Mouse (Mus musculus): ENCODE data around the gene Smagp. TPM values are rescaled to one million over a fixed set of nuclear protein-coding genes. Genes with fewer than 3 reads are reported as not detected.

Gene Smagp
- total RNA-seq, 2 experiments from 2014 or later = 13.7 to 15.5 TPM

Small RNA genes lying within 50 kb of the gene (microRNA-seq; reads per million reads assigned to microRNA genes)
- not detected for gene Mir6961

Other genes with a start within 250 kb of the Smagp start
- not detected for gene Gm5475, start 214.8 kb downstream of the Smagp start, total RNA-seq (2021)
- 10 to 100 TPM; 52.6 to 56.9 TPM for gene Slc11a2, start 211.9 kb downstream of the Smagp start, total RNA-seq (2021)
- gene Letmd1, start 167.9 kb downstream of the Smagp start, total RNA-seq (2021) = 10 to 100 TPM; 13.6 to 14.6 TPM
- gene Csrnp2, start 141.5 kb downstream of the Smagp start, total RNA-seq (2021) = 1 to 10 TPM; 2.5 to 2.9 TPM
- gene Tfcp2, start 84.9 kb downstream of the Smagp start, total RNA-seq (2021) = 10 to 100 TPM; 12.6 to 13.3 TPM
- 10 to 100 TPM; 10.5 to 10.9 TPM for gene Pou6f1, start 37.0 kb downstream of the Smagp start, total RNA-seq (2021)
- 100 to 1,000 TPM; 145 to 156 TPM for gene Dazap2, start 21.6 kb downstream of the Smagp start, total RNA-seq (2021)
- gene Bin2, start 32.6 kb upstream of the Smagp start, total RNA-seq (2021) = 1 to 10 TPM; 1.2 to 1.7 TPM
- under 1 TPM; 0.42 to 0.52 TPM for gene Cela1, start 51.0 kb upstream of the Smagp start, total RNA-seq (2021)
- 1 to 10 TPM in 1 of 2 experiments, under 1 TPM in 1; 0.99 to 1.2 TPM for gene Galnt6, start 92.4 kb upstream of the Smagp start, total RNA-seq (2021)
- 1 to 10 TPM; 3.0 to 3.9 TPM for gene Slc4a8, start 124.8 kb upstream of the Smagp start, total RNA-seq (2021)
- under 1 TPM; 0.18 to 0.25 TPM for gene Scn8a, start 232.9 kb upstream of the Smagp start, total RNA-seq (2021)